Mouse (Mus musculus) G1E (cell line): ENCODE results near the gene Stk4.

ENCODE experiments used
- CTCF ChIP-seq: IDR thresholded peaks from 2 replicates; pipeline ENCODE4 v1.5.1; 2012; ENCODE audit warnings: low read depth, low read length, inconsistent platforms, mixed read lengths
- GATA1 ChIP-seq: IDR thresholded peaks from 2 replicates; pipeline ENCODE4 v1.6.1; 2012; ENCODE audit warnings: borderline replicate concordance, low read length, inconsistent platforms, mixed read lengths
- TAL1 ChIP-seq: conservative IDR thresholded peaks from 2 replicates; pipeline ENCODE4 v1.6.1; 2012; ENCODE audit warnings: low read depth, low read length, inconsistent platforms, mixed read lengths

DNA sequence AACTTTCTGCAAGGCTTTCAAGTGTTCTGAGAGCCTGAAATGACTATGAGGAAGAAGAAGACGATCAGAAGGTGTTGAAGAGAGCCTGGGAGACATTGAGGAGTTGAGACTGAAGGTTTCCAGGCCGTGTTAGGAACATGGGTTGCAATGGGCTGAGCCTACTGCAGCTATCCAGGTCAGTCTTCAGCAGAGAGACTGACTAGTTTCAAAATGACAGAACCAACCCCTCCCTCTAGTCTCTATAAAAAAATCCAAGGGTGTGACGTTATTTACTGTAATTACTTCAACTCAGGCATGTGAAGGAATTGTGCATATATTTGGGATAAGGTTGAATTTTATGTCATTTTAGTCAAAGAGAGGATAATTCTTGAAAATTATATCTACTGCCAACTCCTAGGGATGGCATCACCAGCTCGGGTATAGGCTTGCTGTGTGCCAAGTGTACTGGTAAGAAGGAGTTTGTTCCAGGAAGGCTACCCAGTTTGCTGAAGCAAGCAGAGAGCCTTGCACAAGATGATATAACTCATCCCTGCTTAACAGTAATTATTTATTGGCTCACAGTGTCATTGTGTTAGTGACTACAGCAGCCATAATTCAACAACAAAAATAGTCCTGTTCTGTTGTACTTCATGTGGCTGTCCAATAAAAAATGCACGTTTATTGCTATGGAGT, 125.0 kb downstream of the Stk4 start:
- TF ChIP-seq CTCF (no peak), GATA1 (no peak), TAL1 (no peak)
